Mouse (Mus musculus) G1E (cell line): ENCODE data around the gene Adap1. TPM values are rescaled to one million over a fixed set of nuclear protein-coding genes. Genes with fewer than 3 reads are reported as not detected.
"Not testable (repeated sequence)": the region's sequence is repeated elsewhere in the genome, so short reads cannot be mapped to it uniquely, and the experiment has no call there.

Source experiments
- ATAC-seq: 2 replicates; pipeline ENCODE4 v1.8.0; 2016; ENCODE audit warnings: mild to moderate bottlenecking; ENCODE audit not compliant: insufficient number of reproducible peaks, poor library complexity, low FRiP score, severe bottlenecking; ENCODE audit errors: extremely low read depth
- DNase-seq: peaks from one replicate; pipeline ENCODE4 v3.0.0; 2012; ENCODE audit warnings: low spot score
- H3K27me3 ChIP-seq: 2 replicates; pipeline ENCODE4 v1.6.1; 2012; ENCODE audit warnings: mild to moderate bottlenecking, low read length, inconsistent platforms; ENCODE audit not compliant: insufficient read depth
- H3K36me3 ChIP-seq: replicated peaks from 2 replicates; pipeline ENCODE3; 2012; ENCODE audit warnings: mild to moderate bottlenecking, inconsistent platforms
- H3K4me1 ChIP-seq: 2 replicates; pipeline ENCODE4 v1.6.1; 2012; ENCODE audit warnings: low read depth, low read length, inconsistent platforms, mixed read lengths; ENCODE audit not compliant: insufficient read depth
- H3K4me3 ChIP-seq: 2 replicates; pipeline ENCODE4 v1.5.1; 2012; ENCODE audit warnings: low read depth, mild to moderate bottlenecking, inconsistent platforms, low read length, moderate library complexity, mixed read lengths
- H3K9me3 ChIP-seq: replicated peaks from 2 replicates; pipeline ENCODE4 v1.6.1; 2012; ENCODE audit warnings: inconsistent platforms
- CTCF ChIP-seq: IDR thresholded peaks from 2 replicates; pipeline ENCODE4 v1.5.1; 2012; ENCODE audit warnings: low read depth, low read length, inconsistent platforms, mixed read lengths
- GATA1 ChIP-seq: IDR thresholded peaks from 2 replicates; pipeline ENCODE4 v1.6.1; 2012; ENCODE audit warnings: borderline replicate concordance, low read length, inconsistent platforms, mixed read lengths
- GATA2 ChIP-seq: IDR thresholded peaks from 2 replicates; pipeline ENCODE4 v1.6.1; 2012; ENCODE audit warnings: low read depth, low read length, inconsistent platforms, borderline replicate concordance
- POLR2AphosphoS5 ChIP-seq: IDR thresholded peaks from 2 replicates; pipeline ENCODE4 v1.6.1; 2012; ENCODE audit warnings: low read depth, low read length, inconsistent platforms; ENCODE audit not compliant: insufficient replicate concordance
- TAL1 ChIP-seq: conservative IDR thresholded peaks from 2 replicates; pipeline ENCODE4 v1.6.1; 2012; ENCODE audit warnings: low read depth, low read length, inconsistent platforms, mixed read lengths
- polyA plus RNA-seq: library from polyadenylated mRNA; stranded (reverse); fragments of >175 nt; gene quantifications from 2 replicates; pipeline ENCODE4 v1.2.3, GENCODE M21; 2012
- total RNA-seq, 2 experiments: library from RNA; stranded (forward) in 1 of 2; stranded (reverse) in 1 of 2; fragments of 200-1000 nt in 1 of 2; fragments of >200 nt in 1 of 2; fragmentation: Nextera tagmentation in 1 of 2; gene quantifications; 2 replicates each; pipeline ENCODE4 v1.2.3; 2014 to 2017

The Adap1 gene
- total and polyA plus RNA-seq, 3 experiments, result 1.4 to 2.3 (median 1.8) TPM

DNA sequence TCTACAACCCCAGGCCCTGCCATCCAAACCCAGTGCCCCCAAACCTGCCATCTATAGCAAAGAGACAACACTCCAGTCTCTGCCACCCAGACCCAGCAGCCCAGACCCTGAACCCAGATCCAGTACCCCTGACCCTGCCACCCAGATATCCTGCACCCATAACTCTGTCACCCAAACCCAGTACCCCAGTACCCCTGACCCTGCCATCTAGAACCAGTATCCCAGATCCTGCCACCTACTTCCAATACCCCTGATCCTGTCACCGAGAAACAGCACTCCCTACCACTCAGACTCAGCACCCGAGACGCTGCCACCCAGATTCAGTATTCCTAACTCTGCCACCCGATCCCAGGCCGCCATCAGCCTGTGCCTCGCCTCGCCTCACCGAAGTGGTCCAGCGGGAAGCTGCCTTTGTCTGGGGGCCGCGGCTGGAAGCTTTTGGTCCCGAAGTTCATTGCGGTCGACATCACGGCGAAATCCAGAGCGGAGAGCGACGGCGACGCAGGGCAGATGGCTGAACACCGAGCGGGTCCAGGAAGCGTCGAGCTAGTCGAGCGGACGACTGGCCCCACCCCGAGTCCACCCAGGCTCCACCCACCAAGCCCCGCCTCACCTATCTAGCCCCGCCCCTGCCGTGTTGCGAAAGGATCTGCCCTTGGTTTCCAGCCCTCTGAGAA lies 19.4 kb upstream of the Adap1 start:
- Histone ChIP-seq H3K4me1 (peaks cover 47% of the 10 kb centered on the region), H3K9me3 (no peaks in the 10 kb centered on the region), H3K27me3 (peaks cover 13% of the 10 kb centered on the region), H3K36me3 (peaks cover 31% of the 10 kb centered on the region), H3K4me3 (peak overlapping the region; percentile 93)
- ATAC-seq, result peak; percentile 84
- DNase-seq, result peak; percentile 64
- TF ChIP-seq CTCF (no peak), TAL1 (no peak)

- Histone ChIP-seq H3K4me1 (peaks cover 42% of the 10 kb centered on the region), H3K4me3 (peak overlapping the region; percentile 93), H3K9me3 (no peaks in the 10 kb centered on the region), H3K36me3 (peaks cover 38% of the 10 kb centered on the region), H3K27me3 (peaks cover 13% of the 10 kb centered on the region)
- TF ChIP-seq GATA2 (no peak), CTCF (peak; percentile 81)
- DNase-seq (peak; percentile 94), ATAC-seq (peak; percentile 70)
Observed at GRCm38 (mm10) chr5:139344021-139344686, 18.7 kb upstream of the Adap1 start.

GRCm38 (mm10) chr5:139338891-139339290 lies 13.5 kb upstream of the Adap1 start:
- peaks cover 78% of the 10 kb centered on the region for H3K36me3 ChIP-seq
- DNase-seq (no peak), ATAC-seq (no peak)
- H3K9me3 ChIP-seq, result no peaks in the 10 kb centered on the region
- TF ChIP-seq GATA1 (no peak), POLR2AphosphoS5 (no peak), GATA2 (no peak), CTCF (no peak), TAL1 (no peak)
- no peak overlapping the region for H3K4me3 ChIP-seq
- peaks cover 20% of the 10 kb centered on the region for H3K4me1 ChIP-seq
- H3K27me3 ChIP-seq, result no peaks in the 10 kb centered on the region

DNA sequence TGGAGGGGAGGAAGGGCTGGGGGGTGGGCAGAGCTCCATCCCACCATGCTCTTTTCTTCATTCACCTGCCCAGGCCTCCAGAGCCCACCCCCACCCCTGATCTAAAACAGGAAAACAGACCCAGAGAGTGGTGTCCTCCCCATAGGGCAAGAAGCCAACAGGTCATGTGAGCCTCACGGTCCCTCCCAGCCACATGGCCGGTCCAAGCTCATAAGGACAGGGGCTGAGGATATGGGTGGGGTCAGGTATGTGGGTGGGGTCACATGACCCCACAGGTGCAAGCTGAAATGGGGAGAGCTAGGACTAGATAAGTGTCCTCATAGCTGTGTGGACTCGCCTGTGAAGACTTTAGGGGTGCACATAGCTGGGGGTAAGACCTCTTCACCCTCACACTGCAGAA lies 13.0 kb upstream of the Adap1 start:
- TF ChIP-seq GATA1, result no peak
- no peak for TF ChIP-seq POLR2AphosphoS5
- TF ChIP-seq TAL1, result no peak
- no peak for TF ChIP-seq CTCF
- TF ChIP-seq GATA2, result no peak
- H3K9me3 ChIP-seq, result no peaks in the 10 kb centered on the region
- no peaks in the 10 kb centered on the region for H3K27me3 ChIP-seq
- peaks cover 78% of the 10 kb centered on the region for H3K36me3 ChIP-seq
- no peak overlapping the region for H3K4me3 ChIP-seq
- peaks cover 15% of the 10 kb centered on the region; the same call in 1 of the 2 replicates for H3K4me1 ChIP-seq
- ATAC-seq (no peak), DNase-seq (no peak)

- TF ChIP-seq CTCF (no peak), GATA2 (no peak), TAL1 (no peak), POLR2AphosphoS5 (no peak), GATA1 (no peak)
- Histone ChIP-seq H3K9me3 (no peaks in the 10 kb centered on the region), H3K36me3 (peaks cover 76% of the 10 kb centered on the region), H3K4me3 (no peak overlapping the region), H3K27me3 (no peaks in the 10 kb centered on the region), H3K4me1 (peaks cover 13% of the 10 kb centered on the region; the same call in 1 of the 2 replicates)
- ATAC-seq (no peak), DNase-seq (no peak)
Observed at GRCm38 (mm10) chr5:139337826-139338370, 12.5 kb upstream of the Adap1 start.

GRCm38 (mm10) chr5:139335634-139336033 lies 10.2 kb upstream of the Adap1 start:
- DNase-seq (no peak), ATAC-seq (no peak)
- Histone ChIP-seq H3K36me3 (peaks cover 55% of the 10 kb centered on the region), H3K9me3 (no peaks in the 10 kb centered on the region), H3K4me3 (no peak overlapping the region; the same call in 1 of the 2 replicates), H3K4me1 (peaks cover 20% of the 10 kb centered on the region), H3K27me3 (peaks cover 7% of the 10 kb centered on the region; the same call in 1 of the 2 replicates)
- no peak for TF ChIP-seq CTCF
- peak; percentile 60; the same call in 1 of the 2 replicates for TF ChIP-seq POLR2AphosphoS5
- TF ChIP-seq GATA2, result no peak
- no peak for TF ChIP-seq TAL1
- TF ChIP-seq GATA1, result no peak

DNA sequence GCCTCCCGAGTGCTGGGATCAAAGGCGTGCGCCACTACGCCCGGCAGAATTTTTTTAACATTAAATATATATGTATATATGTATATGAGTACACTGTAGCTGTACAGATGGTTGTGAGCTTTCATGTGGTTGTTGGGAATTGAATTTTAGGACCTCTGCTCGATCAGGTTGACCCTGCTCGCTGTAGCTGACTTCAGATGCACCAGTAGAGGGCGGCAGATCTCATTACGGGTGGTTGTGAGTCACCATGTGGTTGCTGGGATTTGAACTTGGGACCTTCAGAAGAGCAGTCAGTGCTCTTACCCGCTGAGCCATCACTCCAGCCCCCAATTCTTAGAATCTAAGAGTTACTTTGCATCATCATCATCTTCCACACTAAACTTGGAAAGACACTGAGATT lies 9.0 kb upstream of the Adap1 start:
- ATAC-seq, H3K4me3 ChIP-seq, DNase-seq, H3K9me3 ChIP-seq: not testable (repeated sequence)
- H3K4me1 ChIP-seq, result peaks cover 20% of the 10 kb centered on the region
- H3K36me3 ChIP-seq, result peaks cover 43% of the 10 kb centered on the region
- H3K27me3 ChIP-seq, result peaks cover 16% of the 10 kb centered on the region
